Mouse (Mus musculus): ENCODE measurements around the gene Mettl7a1.
"Not testable (repeated sequence)": the region's sequence is repeated elsewhere in the genome, so short reads cannot be mapped to it uniquely, and the experiment has no call there.

Gene Mettl7a1

DNA sequence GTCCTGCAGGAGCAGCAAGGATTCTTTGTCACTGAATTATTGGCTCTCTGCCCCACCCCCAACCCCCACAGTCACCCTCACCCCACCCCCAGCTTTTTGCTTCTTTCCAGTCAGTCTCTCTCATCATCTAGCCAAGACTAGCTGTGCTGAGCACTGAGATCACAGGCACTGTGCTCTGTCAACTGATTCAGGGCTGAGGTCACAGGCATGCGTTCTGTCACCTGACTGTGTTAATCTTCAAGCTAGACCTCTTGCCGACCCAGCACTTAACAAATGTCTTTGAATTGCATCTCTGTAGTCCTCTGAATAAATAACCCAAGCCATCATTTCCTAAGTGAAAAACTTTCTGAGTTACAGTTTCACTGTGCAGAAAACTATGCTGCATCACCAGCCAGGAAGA, 45.6 kb downstream of the Mettl7a1 start:
- no peak for DNase-seq

DNA sequence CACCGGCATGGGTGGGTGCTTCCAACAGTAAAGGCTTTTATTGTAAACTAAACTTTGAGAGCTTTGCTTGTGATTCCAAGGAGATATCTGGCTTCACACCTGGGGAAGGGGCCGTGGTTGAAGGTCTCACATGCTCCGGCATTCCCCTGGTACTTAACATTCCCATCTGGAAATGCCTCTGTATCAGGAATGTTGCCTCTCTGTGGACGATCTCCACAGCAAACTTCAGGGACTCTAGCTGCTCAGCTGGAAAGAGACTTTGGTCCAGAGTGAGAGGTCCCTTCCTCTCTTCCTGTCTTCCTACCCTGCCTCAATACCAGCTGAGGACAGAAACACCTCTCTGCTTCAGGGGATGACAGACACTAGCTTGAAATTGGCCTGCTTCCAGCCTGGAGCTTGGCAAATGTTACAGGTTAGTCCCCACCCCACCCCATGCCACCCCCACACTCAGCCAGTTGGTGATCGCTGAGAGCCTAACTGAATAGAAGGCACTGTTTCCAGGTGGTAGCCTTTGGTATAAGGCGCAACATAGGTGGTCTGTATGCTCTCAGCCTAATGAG, 47.6 kb downstream of the Mettl7a1 start:
- DNase-seq, result no peak

GRCm38 (mm10) chr15:100352711-100353250, 48.8 kb downstream of the Mettl7a1 start, which contains the start of the genes Methig1 and Mettl7a2:
TSS of gene Methig1 (plus strand) at chr15:100353149.
TSS of gene Mettl7a2 (plus strand) at chr15:100353200.
- DNase-seq, result no peak

GRCm38 (mm10) chr15:100353399-100353798, 49.5 kb downstream of the Mettl7a1 start:
- not testable (repeated sequence) for DNase-seq

DNA sequence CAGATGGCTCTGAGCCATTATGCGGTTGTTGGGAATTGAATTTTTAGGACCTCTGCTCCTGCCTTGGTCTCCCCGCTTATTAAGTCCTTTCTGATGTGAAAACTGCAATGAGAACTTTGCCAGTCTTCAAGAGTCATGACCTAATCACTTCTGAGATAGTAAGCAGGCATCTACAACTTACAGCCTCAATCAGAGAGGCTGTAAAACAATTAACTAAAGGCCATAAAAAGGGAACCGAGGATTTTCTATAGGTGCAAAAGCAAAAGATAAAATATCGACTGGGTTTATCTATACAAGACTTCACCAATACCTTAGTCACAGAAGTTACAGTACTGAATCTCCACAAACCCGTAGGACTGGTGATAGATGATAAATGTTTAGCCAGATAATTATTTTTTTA, 51.9 kb downstream of the Mettl7a1 start:
- DNase-seq, result no peak

GRCm38 (mm10) chr15:100364242-100364641, 60.3 kb downstream of the Mettl7a1 start, which contains the start of gene Higd1c:
TSS of gene Higd1c (plus strand) at chr15:100364542.
- DNase-seq, result no peak

- not testable (repeated sequence) for DNase-seq
Measured at GRCm38 (mm10) chr15:100365967-100366366, 62.0 kb downstream of the Mettl7a1 start.

GRCm38 (mm10) chr15:100367119-100367518, 63.2 kb downstream of the Mettl7a1 start:
- no peak for DNase-seq

GRCm38 (mm10) chr15:100375066-100375465, 71.1 kb downstream of the Mettl7a1 start:
- DNase-seq, result peak; percentile 75

DNA sequence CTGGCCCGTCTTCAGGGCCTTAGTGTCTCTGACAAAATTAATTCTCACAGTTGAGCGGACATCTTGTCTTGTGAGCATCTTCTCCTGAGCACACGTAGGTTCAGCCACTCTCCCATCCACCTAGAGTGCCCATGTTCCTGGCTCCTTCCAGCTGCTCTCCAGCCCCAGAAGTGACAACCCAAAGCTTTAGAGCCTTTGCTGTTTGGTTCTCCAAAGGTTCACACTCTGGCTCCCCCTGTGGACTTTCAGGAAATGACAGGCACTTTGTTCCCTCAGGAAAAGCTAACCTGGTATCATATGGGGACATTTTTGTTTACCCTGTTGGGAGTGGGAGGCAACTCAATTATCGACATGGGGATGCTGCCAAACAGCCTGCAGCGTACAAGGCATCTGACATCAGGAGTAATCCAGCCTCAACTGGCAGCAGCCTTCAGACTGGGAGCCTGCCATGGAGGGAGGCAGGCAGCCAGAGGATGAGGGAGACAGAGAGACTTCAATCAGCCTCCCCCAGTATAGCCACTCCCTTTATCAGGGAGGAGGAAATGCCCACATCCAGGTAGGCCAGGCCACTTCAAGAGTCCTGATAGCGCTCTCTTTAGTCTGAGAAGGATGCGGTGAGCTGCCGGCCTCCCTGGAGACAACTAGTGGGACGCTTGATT, 74.0 kb downstream of the Mettl7a1 start:
- not testable (repeated sequence) for DNase-seq

Data from embryo, embryonic 11 days (tissue).